In the genomic region with DNA sequence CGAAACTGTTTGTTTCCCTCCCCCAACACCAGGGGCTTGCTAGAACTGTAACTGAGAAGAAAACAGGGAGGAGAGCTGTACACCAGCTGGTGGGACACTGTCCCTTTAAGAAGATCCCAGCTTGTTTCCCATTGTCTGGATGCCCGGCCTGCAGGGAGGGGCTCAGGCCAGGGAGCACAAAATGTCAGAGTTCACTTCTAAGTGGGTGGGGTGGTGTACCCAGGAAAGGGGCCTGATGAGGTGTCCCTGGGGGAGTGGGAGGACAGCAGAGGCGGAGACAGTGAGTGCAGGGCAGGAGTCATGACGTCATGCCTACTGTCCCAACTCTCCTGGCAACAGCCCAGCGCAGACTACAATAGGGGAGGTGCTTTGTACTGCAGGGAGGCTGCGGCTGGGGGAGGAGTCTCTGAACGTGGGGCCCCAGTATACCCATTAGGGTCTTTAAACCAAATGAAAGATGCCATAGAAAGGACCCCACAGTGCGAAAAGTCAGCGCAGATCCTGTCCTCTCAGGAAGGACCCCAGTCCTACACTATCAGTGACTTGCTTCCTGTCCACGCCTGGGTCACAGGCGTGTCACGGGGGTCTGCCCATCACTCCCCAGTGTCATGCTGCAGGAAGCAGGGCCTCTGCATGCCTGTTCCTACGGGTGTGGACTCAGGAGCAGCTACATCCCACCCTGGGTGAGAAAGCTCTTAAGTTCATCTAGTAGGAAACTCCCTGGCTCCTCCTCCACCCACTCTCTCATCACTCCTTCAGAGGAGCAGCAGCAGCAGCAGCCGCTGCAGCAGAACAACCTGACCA, we compare ENCODE assay signal across 8 mouse cellular contexts. TPM values are rescaled to one million over a fixed set of nuclear protein-coding genes. Genes with fewer than 3 reads are reported as not detected.
DNase-seq lines count a peak whose midpoint lies in the region; ATAC-seq lines count a peak whose summit lies in the region.

No protein-coding gene starts in this region.

- H3K27me3 ChIP-seq in embryonic facial prominence, embryonic 12.5 days: no peaks in the 10 kb centered on the region
- H3K27me3 ChIP-seq in heart, embryonic 11.5 days (ENCODE audit: control insufficient read depth, insufficient read depth, low read length): no peaks in the 10 kb centered on the region
- H3K27me3 ChIP-seq in limb, embryonic 15.5 days: no peaks in the 10 kb centered on the region
- H3K27me3 ChIP-seq in midbrain, embryonic 15.5 days (replicated peaks): no peaks in the 10 kb centered on the region

- H3K4me3 ChIP-seq in embryonic facial prominence, embryonic 12.5 days: peak overlapping the region; percentile 33
- peak overlapping the region; percentile 30 for H3K4me3 ChIP-seq in heart, embryonic 11.5 days (ENCODE audit: low read depth, low read length)
- peak overlapping the region; percentile 34 for H3K4me3 ChIP-seq in limb, embryonic 15.5 days
- peak overlapping the region; percentile 26 for H3K4me3 ChIP-seq in midbrain, embryonic 15.5 days

- 5% methylated on average over 14 of the region's 14 CpGs for WGBS in embryonic facial prominence, embryonic 12.5 days
- WGBS in heart, embryonic 11.5 days (ENCODE audit: insufficient replicate concordance): 3% methylated on average over 14 of the region's 14 CpGs
- WGBS in limb, embryonic 15.5 days: 6% methylated on average over 14 of the region's 14 CpGs
- 2% methylated on average over 14 of the region's 14 CpGs for WGBS in midbrain, embryonic 15.5 days

- peak overlapping the region; percentile 81 for H3K27ac ChIP-seq in embryonic facial prominence, embryonic 12.5 days
- peak overlapping the region; percentile 76 for H3K27ac ChIP-seq in heart, embryonic 11.5 days (ENCODE audit: low read depth, low read length)
- peak overlapping the region; percentile 82 for H3K27ac ChIP-seq in limb, embryonic 15.5 days
- peak overlapping the region; percentile 77 for H3K27ac ChIP-seq in midbrain, embryonic 15.5 days

- peaks cover 24% of the 10 kb centered on the region for H3K4me1 ChIP-seq in embryonic facial prominence, embryonic 12.5 days
- peaks cover 42% of the 10 kb centered on the region for H3K4me1 ChIP-seq in heart, embryonic 11.5 days (ENCODE audit: control insufficient read depth, insufficient read depth, low read length)
- H3K4me1 ChIP-seq in limb, embryonic 15.5 days: peaks cover 35% of the 10 kb centered on the region
- peaks cover 24% of the 10 kb centered on the region for H3K4me1 ChIP-seq in midbrain, embryonic 15.5 days

- H3K4me2 ChIP-seq in embryonic facial prominence, embryonic 12.5 days (replicated peaks): peak overlapping the region; percentile 63
- peak overlapping the region; percentile 79 for H3K4me2 ChIP-seq in heart, embryonic 11.5 days
- H3K4me2 ChIP-seq in limb, embryonic 15.5 days: peak overlapping the region; percentile 55
- H3K4me2 ChIP-seq in midbrain, embryonic 15.5 days: peak overlapping the region; percentile 57

- peak overlapping the region; percentile 48 for H3K9ac ChIP-seq in embryonic facial prominence, embryonic 12.5 days
- peak overlapping the region; percentile 64 for H3K9ac ChIP-seq in heart, embryonic 11.5 days (ENCODE audit: low read depth, low read length)
- H3K9ac ChIP-seq in limb, embryonic 15.5 days: no peak overlapping the region
- peak overlapping the region; percentile 33 for H3K9ac ChIP-seq in midbrain, embryonic 15.5 days

- no peaks in the 10 kb centered on the region for H3K9me3 ChIP-seq in embryonic facial prominence, embryonic 12.5 days
- H3K9me3 ChIP-seq in heart, embryonic 11.5 days (replicated peaks; ENCODE audit: control insufficient read depth, low read length): no peaks in the 10 kb centered on the region
- H3K9me3 ChIP-seq in limb, embryonic 15.5 days: no peaks in the 10 kb centered on the region
- H3K9me3 ChIP-seq in midbrain, embryonic 15.5 days: no peaks in the 10 kb centered on the region

- peak; percentile 30 to 39 for DNase-seq in spleen, adult 18-20 months
- DNase-seq in spleen, postnatal 14 days (ENCODE audit: low spot score in 2 of 2): no peak
- peak; percentile 74 for DNase-seq in kidney, adult 9 months
- peak; percentile 34 to 43 for DNase-seq in spleen, postnatal 36 days (ENCODE audit: low spot score in 2 of 2)

- ATAC-seq in embryonic facial prominence, embryonic 12.5 days (ENCODE audit: insufficient number of reproducible peaks, insufficient read depth, low FRiP score, low TSS enrichment): peak; percentile 66
- peak; percentile 84 for ATAC-seq in heart, embryonic 11.5 days (replicated peaks; ENCODE audit: insufficient number of reproducible peaks, low FRiP score, low TSS enrichment)
- peak; percentile 72 for ATAC-seq in limb, embryonic 15.5 days (ENCODE audit: insufficient number of reproducible peaks, low FRiP score, low TSS enrichment, low read depth)
- peak; percentile 81 for ATAC-seq in midbrain, embryonic 15.5 days (replicated peaks)

- H3K36me3 ChIP-seq in embryonic facial prominence, embryonic 12.5 days: peaks cover 24% of the 10 kb centered on the region
- peaks cover 4% of the 10 kb centered on the region; the same call in 1 of the 2 replicates for H3K36me3 ChIP-seq in heart, embryonic 11.5 days (ENCODE audit: control insufficient read depth, insufficient read depth, low read length)
- H3K36me3 ChIP-seq in limb, embryonic 15.5 days: peaks cover 18% of the 10 kb centered on the region
- H3K36me3 ChIP-seq in midbrain, embryonic 15.5 days (replicated peaks): no peaks in the 10 kb centered on the region; the same call in 1 of the 2 replicates

RNA-seq across cellular contexts. Expression of gene Limk1, which starts 12.2 kb away (rescaled TPM):
- polyA plus RNA-seq in embryonic facial prominence, embryonic 12.5 days (2016; fragmentation: Nextera tagmentation; extraction: Ambion mirVana): 12.3 and 13.8 TPM in 2 replicates
- polyA plus RNA-seq in heart, embryonic 11.5 days (2014; fragmentation: Nextera tagmentation; extraction: Ambion mirVana): 2.6 and 3.3 TPM in 2 replicates
- polyA plus RNA-seq in limb, embryonic 15.5 days (2015; fragmentation: Nextera tagmentation; extraction: Ambion mirVana): 4.7 and 7.0 TPM in 2 replicates
- polyA plus RNA-seq in midbrain, embryonic 15.5 days (2015; fragmentation: Nextera tagmentation; extraction: Ambion mirVana): 21.6 and 25.1 TPM in 2 replicates

RNA-seq across cellular contexts. Expression of gene Eif4h, which starts 36.9 kb away (rescaled TPM):
- 504 and 505 TPM in 2 replicates for polyA plus RNA-seq in embryonic facial prominence, embryonic 12.5 days (2016; fragmentation: Nextera tagmentation; extraction: Ambion mirVana)
- polyA plus RNA-seq in heart, embryonic 11.5 days (2014; fragmentation: Nextera tagmentation; extraction: Ambion mirVana): 344 and 355 TPM in 2 replicates
- 408 and 425 TPM in 2 replicates for polyA plus RNA-seq in limb, embryonic 15.5 days (2015; fragmentation: Nextera tagmentation; extraction: Ambion mirVana)
- polyA plus RNA-seq in midbrain, embryonic 15.5 days (2015; fragmentation: Nextera tagmentation; extraction: Ambion mirVana): 343 and 356 TPM in 2 replicates

Comparison
In these comparisons a context has a peak if more than half of its experiments do, and no peak if none do; other contexts are left out.
1. DNase-seq: peak in spleen, adult 18-20 months (2 of 2), kidney, adult 9 months (single experiment) and spleen, postnatal 36 days (2 of 2); none in spleen, postnatal 14 days (0 of 2).
2. Peak in every context shown above with its lines, with median percentiles within 50 percentile points of each other: ATAC-seq, H3K27ac ChIP-seq, H3K4me2 ChIP-seq and H3K4me3 ChIP-seq.